In the genomic region with DNA sequence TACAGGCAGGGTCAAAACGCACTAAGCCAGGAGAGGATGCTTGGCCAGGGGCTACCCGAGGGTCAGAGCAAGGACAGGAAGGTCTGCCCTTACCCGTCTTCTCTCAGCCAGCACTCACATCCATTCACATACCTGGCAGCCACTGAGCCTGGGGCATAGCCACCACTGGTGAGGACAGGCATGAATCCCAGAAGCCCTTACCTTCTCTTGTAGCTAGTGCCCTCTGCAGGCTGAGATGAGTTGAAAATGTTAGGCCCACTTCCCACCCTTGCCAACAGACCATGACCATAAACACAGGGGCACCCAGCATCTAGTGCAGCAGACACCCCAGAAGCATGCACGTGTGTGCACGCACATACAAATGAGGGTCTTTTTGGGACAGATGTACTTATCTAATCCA, we compare ENCODE assay signal across 8 mouse cellular contexts. TPM values are rescaled to one million over a fixed set of nuclear protein-coding genes. Genes with fewer than 3 reads are reported as not detected.
DNase-seq lines count a peak whose midpoint lies in the region; ATAC-seq and TF ChIP-seq lines count a peak whose summit lies in the region.

No protein-coding gene starts in this region.

- H3K27ac ChIP-seq in heart, adult 2 months = no peak overlapping the region
- H3K27ac ChIP-seq in heart, embryonic 10.5 days = no peak overlapping the region
- no peak overlapping the region for H3K27ac ChIP-seq in neural tube, embryonic 15.5 days (replicated peaks)
- H3K27ac ChIP-seq in liver, embryonic 12.5 days = no peak overlapping the region

- no peak for TF ChIP-seq EP300 in heart, adult 2 months (IDR thresholded peaks at IDR 0.05; ENCODE audit: insufficient read depth, low read depth, low read length)

- H3K27me3 ChIP-seq in heart, adult 2 months (ENCODE audit: control insufficient read depth, insufficient read depth, low read length) = no peaks in the 10 kb centered on the region; the same call in 1 of the 2 replicates
- H3K27me3 ChIP-seq in heart, embryonic 10.5 days (ENCODE audit: insufficient read depth, poor library complexity, severe bottlenecking) = peaks cover 13% of the 10 kb centered on the region; the same call in 1 of the 2 replicates
- no peaks in the 10 kb centered on the region; the same call in none of the 2 replicates for H3K27me3 ChIP-seq in neural tube, embryonic 15.5 days (replicated peaks)
- H3K27me3 ChIP-seq in liver, embryonic 12.5 days (replicated peaks) = peaks cover 16% of the 10 kb centered on the region

- H3K4me3 ChIP-seq in heart, adult 2 months = no peak overlapping the region
- no peak overlapping the region for H3K4me3 ChIP-seq in heart, embryonic 10.5 days
- H3K4me3 ChIP-seq in neural tube, embryonic 15.5 days (replicated peaks) = no peak overlapping the region
- H3K4me3 ChIP-seq in liver, embryonic 12.5 days = no peak overlapping the region

- H3K79me2 ChIP-seq in heart, adult 2 months (replicated peaks; ENCODE audit: control insufficient read depth, insufficient read depth, low read length) = no peaks in the 10 kb centered on the region

- no peak for TF ChIP-seq POLR2A in heart, adult 2 months (IDR thresholded peaks at IDR 0.05; ENCODE audit: insufficient read depth, low read depth, low read length)

- no peak for ATAC-seq in neural tube, embryonic 15.5 days (ENCODE audit: low FRiP score)
- no peak for ATAC-seq in liver, embryonic 12.5 days

- intact Hi-C loops in heart, adult 2 months (cut with DNase I) = no loop called here

- 59% methylated on average over 5 of the region's 5 CpGs for WGBS in heart, adult 2 months
- 48% methylated on average over 5 of the region's 5 CpGs for WGBS in heart, embryonic 10.5 days
- 60% methylated on average over 5 of the region's 5 CpGs for whole genome bisulfite sequencing in neural tube, embryonic 15.5 days
- WGBS in liver, embryonic 12.5 days (ENCODE audit: insufficient replicate concordance) = 37% methylated on average over 5 of the region's 5 CpGs

- DNase-seq in heart, adult 2 months = no peak
- DNase-seq in heart, embryonic 10.5 days (ENCODE audit: low spot score) = no peak
- DNase-seq in thymus, postnatal 25 days = peak; percentile 11
- DNase-seq in thymus, postnatal 0 days (ENCODE audit: low spot score) = no peak
- DNase-seq in frontal cortex, postnatal 36 days (ENCODE audit: low spot score in 2 of 2) = peak; percentile 54 to 65
- peak; percentile 35 for DNase-seq in retina, embryonic 14.5 days (ENCODE audit: low spot score)

- H3K4me2 ChIP-seq in neural tube, embryonic 15.5 days = no peak overlapping the region
- H3K4me2 ChIP-seq in liver, embryonic 12.5 days = no peak overlapping the region

- TF ChIP-seq CTCF in heart, adult 2 months (IDR thresholded peaks at IDR 0.05) = peak; percentile 26

- no peaks in the 10 kb centered on the region for H3K9me3 ChIP-seq in heart, embryonic 10.5 days
- H3K9me3 ChIP-seq in neural tube, embryonic 15.5 days (replicated peaks) = no peaks in the 10 kb centered on the region
- no peaks in the 10 kb centered on the region for H3K9me3 ChIP-seq in liver, embryonic 12.5 days (replicated peaks)

- H3K9ac ChIP-seq in heart, adult 2 months (ENCODE audit: low read depth, low read length) = no peak overlapping the region
- H3K9ac ChIP-seq in neural tube, embryonic 15.5 days (replicated peaks) = no peak overlapping the region
- H3K9ac ChIP-seq in liver, embryonic 12.5 days = no peak overlapping the region

- H3K4me1 ChIP-seq in heart, adult 2 months (ENCODE audit: control insufficient read depth, insufficient read depth, low read length) = no peaks in the 10 kb centered on the region
- H3K4me1 ChIP-seq in heart, embryonic 10.5 days = peaks cover 9% of the 10 kb centered on the region
- H3K4me1 ChIP-seq in neural tube, embryonic 15.5 days = no peaks in the 10 kb centered on the region
- H3K4me1 ChIP-seq in liver, embryonic 12.5 days = peaks cover 14% of the 10 kb centered on the region; the same call in 1 of the 2 replicates

- no peaks in the 10 kb centered on the region for H3K36me3 ChIP-seq in heart, adult 2 months (ENCODE audit: control insufficient read depth, insufficient read depth, low read length)
- no peaks in the 10 kb centered on the region for H3K36me3 ChIP-seq in heart, embryonic 10.5 days
- H3K36me3 ChIP-seq in neural tube, embryonic 15.5 days = no peaks in the 10 kb centered on the region
- H3K36me3 ChIP-seq in liver, embryonic 12.5 days = no peaks in the 10 kb centered on the region

RNA-seq across cellular contexts. Expression of gene Prom2, which starts 9.8 kb away (rescaled TPM):
- total RNA-seq in heart, adult 2 months (2021) = not detected
- 0.06 and 0.14 TPM in 2 replicates for polyA plus RNA-seq in heart, adult 2 months (2012; rRNA removed)
- 0.33 and 1.2 TPM in 2 replicates for polyA plus RNA-seq in heart, embryonic 10.5 days (2016; fragmentation: Nextera tagmentation; extraction: Ambion mirVana)
- 0.36 and 0.81 TPM in 2 replicates for polyA plus RNA-seq in thymus, postnatal 0 days (2015; fragmentation: Nextera tagmentation; extraction: Ambion mirVana)
- polyA plus RNA-seq in neural tube, embryonic 15.5 days (2015; fragmentation: Nextera tagmentation; extraction: Ambion mirVana) = 0.06 and 0.50 TPM in 2 replicates
- polyA plus RNA-seq in liver, embryonic 12.5 days (2016; fragmentation: Nextera tagmentation; extraction: Ambion mirVana) = not detected in 2 replicates

RNA-seq across cellular contexts. Expression of gene Kcnip3, which starts 29.2 kb away (rescaled TPM):
- 1 to 10 TPM; 1.1 to 1.3 TPM for total RNA-seq in heart, adult 2 months (2021)
- 1.2 and 1.3 TPM in 2 replicates for polyA plus RNA-seq in heart, adult 2 months (2012; rRNA removed)
- polyA plus RNA-seq in heart, embryonic 10.5 days (2016; fragmentation: Nextera tagmentation; extraction: Ambion mirVana) = 1.7 and 2.1 TPM in 2 replicates
- 2.2 and 2.8 TPM in 2 replicates for polyA plus RNA-seq in thymus, postnatal 0 days (2015; fragmentation: Nextera tagmentation; extraction: Ambion mirVana)
- polyA plus RNA-seq in neural tube, embryonic 15.5 days (2015; fragmentation: Nextera tagmentation; extraction: Ambion mirVana) = 6.5 and 9.3 TPM in 2 replicates
- polyA plus RNA-seq in liver, embryonic 12.5 days (2016; fragmentation: Nextera tagmentation; extraction: Ambion mirVana) = 0.70 and 0.72 TPM in 2 replicates

RNA-seq across cellular contexts. Expression of gene Zfp661, which starts 35.8 kb away (rescaled TPM):
- total RNA-seq in heart, adult 2 months (2021) = 1 to 10 TPM; 1.7 to 2.0 TPM
- 1.5 and 2.4 TPM in 2 replicates for polyA plus RNA-seq in heart, adult 2 months (2012; rRNA removed)
- polyA plus RNA-seq in heart, embryonic 10.5 days (2016; fragmentation: Nextera tagmentation; extraction: Ambion mirVana) = 2.8 and 4.4 TPM in 2 replicates
- polyA plus RNA-seq in thymus, postnatal 0 days (2015; fragmentation: Nextera tagmentation; extraction: Ambion mirVana) = 1.7 and 2.3 TPM in 2 replicates
- 6.3 and 6.5 TPM in 2 replicates for polyA plus RNA-seq in neural tube, embryonic 15.5 days (2015; fragmentation: Nextera tagmentation; extraction: Ambion mirVana)
- polyA plus RNA-seq in liver, embryonic 12.5 days (2016; fragmentation: Nextera tagmentation; extraction: Ambion mirVana) = 1.8 and 2.0 TPM in 2 replicates

RNA-seq across cellular contexts. Expression of gene Mrps5, which starts 35.9 kb away (rescaled TPM):
- total RNA-seq in heart, adult 2 months (2021) = 10 to 100 TPM; 80.3 to 89.7 TPM
- 58.2 and 68.4 TPM in 2 replicates for polyA plus RNA-seq in heart, adult 2 months (2012; rRNA removed)
- 155 and 156 TPM in 2 replicates for polyA plus RNA-seq in heart, embryonic 10.5 days (2016; fragmentation: Nextera tagmentation; extraction: Ambion mirVana)
- 152 and 158 TPM in 2 replicates for polyA plus RNA-seq in thymus, postnatal 0 days (2015; fragmentation: Nextera tagmentation; extraction: Ambion mirVana)
- 141 and 147 TPM in 2 replicates for polyA plus RNA-seq in neural tube, embryonic 15.5 days (2015; fragmentation: Nextera tagmentation; extraction: Ambion mirVana)
- polyA plus RNA-seq in liver, embryonic 12.5 days (2016; fragmentation: Nextera tagmentation; extraction: Ambion mirVana) = 132 and 134 TPM in 2 replicates

Comparison
In these comparisons a context has a peak if more than half of its experiments do, and no peak if none do; other contexts are left out.
1. DNase-seq: peak in thymus, postnatal 25 days (single experiment), frontal cortex, postnatal 36 days (2 of 2) and retina, embryonic 14.5 days (single experiment); none in heart, adult 2 months (0 of 2), heart, embryonic 10.5 days (single experiment) and thymus, postnatal 0 days (single experiment).